Mouse (Mus musculus) forelimb bud, embryonic 11.5 days (tissue): ENCODE results near the gene Neurog3.
A peak's percentile ranks its signal among the peaks of the same experiment; 100 is the strongest.

ENCODE experiments used
- DNase-seq: peaks from one replicate; pipeline ENCODE4 v3.0.0-alpha.2; 2012; ENCODE audit warnings: low read depth, low spot score

Neurog3 gene

DNA sequence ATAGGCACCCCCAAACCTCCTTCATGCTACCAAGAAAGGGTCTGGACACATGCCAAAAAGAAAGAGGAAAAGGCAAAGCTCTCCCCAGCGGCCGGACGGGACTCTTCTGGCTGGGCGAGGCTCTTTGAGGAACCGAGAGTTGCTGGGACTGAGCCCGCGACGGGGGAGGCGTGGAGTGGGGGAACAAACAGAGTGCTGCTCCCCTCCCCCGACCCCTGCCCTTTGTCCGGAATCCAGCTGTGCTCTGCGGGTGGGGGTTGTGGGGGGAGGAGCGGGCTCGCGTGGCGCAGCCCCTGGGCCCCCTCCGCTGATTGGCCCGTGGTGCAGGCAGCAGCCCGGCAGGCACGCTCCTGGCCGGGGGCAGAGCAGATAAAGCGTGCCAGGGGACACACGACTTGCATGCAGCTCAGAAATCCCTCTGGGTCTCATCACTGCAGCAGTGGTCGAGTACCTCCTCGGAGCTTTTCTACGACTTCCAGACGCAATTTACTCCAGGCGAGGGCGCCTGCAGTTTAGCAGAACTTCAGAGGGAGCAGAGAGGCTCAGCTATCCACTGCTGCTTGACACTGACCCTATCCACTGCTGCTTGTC is at the start of gene Neurog3:
Gene Neurog3 (plus strand): TSS at position 400 of the 591 bp plus-strand sequence.
- no peak for DNase-seq

DNA sequence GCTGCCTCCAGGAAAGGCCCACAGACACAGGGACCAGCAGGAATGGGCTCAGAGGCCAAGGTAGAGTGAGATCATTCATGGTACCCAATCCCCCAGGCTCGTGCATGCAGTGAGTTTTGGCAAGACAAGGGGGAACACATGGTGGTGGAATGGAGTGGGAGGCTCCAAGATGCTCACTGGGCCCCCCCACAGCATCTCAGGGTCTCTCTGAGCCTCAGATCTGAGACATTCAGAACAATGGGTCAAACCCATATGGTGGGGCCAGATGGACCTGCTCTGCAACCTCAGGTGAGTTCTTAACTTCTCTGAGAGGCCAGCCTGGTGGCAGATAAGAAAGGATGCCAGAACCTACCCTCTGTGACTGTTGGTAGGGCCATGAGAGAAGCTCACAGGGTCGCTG is 46.8 kb upstream of the Neurog3 start:
- no peak for DNase-seq

DNA sequence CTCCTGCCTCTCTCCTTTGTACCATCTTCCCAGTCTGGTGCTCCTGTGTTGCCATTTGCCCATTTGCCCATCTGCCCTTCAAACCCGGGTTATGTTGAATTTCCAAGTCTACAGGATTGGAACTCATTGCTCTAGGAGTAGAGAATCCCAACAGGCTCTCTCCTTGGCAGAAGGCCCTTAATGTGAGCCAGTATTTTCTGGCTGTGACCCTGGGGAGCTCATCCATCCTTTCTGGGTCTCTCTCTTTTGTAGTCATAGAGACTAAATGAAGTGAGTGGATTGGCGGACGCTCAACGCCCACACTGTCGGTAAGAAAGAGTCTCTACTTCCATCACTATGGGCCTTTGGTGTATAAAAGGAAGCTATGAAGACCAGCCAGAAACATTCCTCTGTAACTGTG is 46.1 kb upstream of the Neurog3 start:
- DNase-seq: no peak

DNA sequence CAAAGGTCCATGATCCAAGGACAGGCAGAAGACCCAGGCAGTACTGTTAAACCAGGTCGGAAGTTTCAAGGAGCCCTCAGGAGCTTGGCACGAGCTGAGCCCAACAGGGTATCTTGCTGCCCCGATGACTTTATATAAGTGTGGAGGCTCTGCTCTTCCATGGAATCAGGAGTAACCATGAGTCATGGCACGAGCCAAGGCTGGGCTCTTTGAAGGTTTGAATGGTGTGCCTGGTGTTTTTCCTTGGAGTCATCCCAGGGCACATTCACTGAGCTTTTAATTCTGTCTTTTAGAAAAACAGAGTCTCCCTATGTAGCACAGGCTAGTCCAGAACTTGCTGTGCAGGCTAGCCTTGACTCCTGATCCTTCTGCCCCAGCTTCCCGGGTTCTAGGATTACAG is 44.5 kb upstream of the Neurog3 start:
- no peak for DNase-seq

DNA sequence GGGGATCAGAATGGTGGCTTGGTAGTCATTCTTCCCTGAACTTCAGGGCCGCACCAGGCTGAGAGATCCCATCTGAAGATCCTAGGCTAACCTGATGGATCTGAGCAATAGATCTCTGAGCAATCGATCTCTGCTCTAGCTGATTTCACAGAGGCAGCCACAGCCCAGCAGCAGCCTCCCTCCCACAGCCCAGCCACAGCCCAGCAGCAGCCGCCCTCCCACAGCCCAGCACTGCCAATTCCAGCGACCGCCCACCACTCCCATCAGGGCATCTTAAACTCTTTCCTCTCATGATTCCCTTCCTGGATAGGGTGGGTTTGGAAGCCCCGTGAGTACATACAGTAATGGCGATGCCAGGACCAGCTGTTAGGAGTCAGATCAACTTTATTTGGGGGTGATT is 43.8 kb upstream of the Neurog3 start:
- no peak for DNase-seq

GRCm38 (mm10) chr10:62089486-62089885 is 43.4 kb upstream of the Neurog3 start:
- no peak for DNase-seq

DNA sequence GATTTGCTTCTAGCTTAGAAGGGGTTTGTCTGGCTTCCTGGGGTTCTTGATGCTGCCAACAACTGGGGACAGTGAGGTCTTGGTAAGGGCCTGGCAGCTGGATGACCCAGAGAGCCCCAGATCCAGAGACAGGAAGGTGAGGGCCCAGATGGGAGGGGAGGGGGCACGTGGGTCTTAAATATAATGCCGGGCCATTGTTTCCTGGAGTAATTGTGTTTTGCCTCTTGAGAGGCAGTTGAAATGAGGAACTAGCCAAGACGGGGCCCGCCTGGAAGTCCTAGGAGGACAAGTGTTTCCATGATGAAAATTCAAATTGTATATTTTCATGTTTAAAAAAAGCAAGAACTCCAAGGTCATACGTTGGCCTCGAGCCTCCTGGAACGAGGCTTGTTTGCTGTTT is 39.0 kb upstream of the Neurog3 start:
- no peak for DNase-seq

DNA sequence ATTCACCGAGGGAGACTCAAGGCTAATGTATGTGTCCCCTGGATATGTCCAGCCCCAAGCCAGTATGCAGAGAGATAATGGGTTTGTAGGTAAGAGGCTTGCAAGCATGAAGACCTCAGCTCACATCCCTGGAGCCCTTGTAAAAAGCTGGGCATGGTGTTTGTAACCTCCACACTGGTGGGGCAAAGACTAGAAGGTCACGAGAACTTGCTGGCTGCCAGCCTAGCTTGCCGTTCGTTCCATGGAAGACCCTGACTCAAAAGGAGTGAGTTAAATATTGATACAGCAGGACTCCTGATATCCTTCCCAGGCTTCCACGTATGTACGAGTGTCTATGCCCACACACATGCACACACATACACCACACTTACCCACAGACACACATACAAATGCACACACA is 38.5 kb upstream of the Neurog3 start:
- no peak for DNase-seq

DNA sequence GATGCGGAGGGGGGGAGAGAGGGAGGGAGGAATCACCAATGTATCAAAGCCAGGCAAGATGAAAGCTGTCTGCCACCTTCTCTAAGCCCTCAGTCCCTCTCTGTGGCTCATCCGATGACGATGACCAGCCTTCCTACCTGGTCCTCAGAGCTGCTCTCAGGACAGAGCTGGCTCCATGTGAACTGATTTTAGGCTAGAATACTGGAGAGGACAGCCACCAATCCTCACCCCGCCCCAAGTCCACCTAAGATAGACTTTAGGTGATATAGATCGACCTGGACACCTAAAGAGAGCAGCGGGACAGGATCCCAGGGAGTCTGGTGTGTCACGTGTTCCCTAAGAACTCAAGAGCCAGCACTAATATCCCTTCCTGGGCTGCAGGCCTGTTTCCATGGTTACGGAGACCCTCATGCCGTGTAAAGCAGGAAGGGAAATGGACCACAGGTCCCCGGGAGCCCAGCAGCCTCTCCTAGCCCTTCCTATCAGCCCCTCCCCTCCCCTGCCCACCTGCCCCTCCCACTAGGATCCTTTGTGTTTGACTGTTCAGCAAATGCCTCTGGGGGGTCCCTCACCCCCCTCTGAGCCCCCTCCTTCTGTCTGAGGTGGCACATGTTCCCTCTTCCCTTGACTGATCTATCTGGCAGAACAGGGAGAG is 33.0 kb upstream of the Neurog3 start:
- peak; percentile 51 for DNase-seq

DNA sequence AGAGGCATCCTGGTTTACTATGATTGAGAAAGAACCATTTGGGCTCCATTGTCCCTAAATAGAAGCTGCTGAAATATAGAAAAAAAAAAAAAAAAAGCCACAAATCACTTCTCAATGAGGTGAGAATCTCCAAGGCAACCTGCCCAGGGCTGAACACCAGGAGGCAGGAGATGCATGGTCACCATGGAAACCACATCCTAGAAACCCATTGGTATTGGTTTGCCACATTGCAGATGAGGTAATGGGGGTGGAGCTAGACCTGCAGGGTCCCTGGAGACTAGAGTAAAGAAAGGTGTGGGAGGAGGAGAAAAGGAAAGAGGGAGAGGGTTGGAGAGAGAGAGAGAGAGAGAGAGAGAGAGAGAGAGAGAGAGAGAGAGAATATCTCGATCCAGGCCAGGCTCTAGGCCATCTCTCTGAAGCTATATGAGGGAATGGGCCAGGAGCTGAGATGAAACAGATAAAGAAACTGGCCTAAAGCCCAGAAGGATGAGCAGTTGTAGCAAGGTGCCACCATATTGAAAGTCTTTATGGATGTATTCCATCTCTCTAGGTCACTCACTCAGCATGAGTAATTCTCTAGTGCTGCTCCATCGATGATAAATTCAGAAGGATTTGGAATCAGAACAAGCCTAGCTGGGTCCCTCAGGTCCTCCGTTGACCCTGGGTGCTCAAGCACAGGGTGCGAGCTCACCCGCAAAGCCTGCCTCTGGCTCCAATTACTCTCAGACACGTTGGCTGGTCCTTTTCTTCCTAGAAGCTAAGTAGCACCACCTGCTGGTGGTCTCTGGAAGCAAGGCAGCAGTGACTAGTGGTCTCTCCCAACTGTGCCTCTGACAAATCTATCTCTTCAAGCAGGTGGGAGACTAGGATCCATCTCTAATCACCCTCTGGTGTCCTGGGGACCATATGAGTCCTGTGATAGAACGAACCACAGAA is 31.1 kb upstream of the Neurog3 start:
- DNase-seq: peak; percentile 81

DNA sequence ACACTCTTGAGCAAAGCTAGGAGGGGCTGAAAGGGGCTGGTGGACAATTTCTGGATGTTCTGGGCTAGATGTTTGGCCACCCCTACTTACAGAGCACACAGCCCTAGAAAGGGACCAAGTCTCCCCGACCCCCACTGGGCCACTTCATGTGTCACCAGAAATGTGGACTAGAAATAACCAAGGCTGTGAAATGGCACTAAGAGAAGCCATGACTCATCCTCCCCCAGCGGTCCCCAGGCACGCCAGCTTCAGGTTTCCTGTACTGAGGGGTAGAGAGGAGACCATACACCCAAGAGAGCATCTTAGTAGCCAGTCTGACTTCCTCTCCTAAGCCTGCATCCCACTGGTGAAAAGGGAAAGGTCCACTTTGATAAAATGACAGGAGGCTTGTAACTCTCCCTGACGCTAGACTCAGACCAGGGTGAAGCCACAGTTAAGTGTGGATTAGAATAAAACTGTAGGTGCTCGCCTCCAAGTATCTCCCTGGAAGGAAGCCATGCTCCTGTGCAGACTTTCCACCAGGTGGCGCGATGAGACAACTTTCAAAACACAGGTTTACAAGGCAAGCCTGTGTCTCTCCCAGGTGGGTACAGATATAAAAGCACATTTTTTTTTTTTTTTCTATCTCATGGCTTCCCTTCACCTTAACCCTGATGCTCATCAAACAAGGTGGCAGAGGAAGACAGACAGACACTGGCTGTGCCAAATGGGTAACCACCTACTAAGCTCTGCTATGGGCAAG is 27.9 kb upstream of the Neurog3 start:
- peak; percentile 64 for DNase-seq

- DNase-seq: no peak
These were observed 25.8 kb upstream of the Neurog3 start for GRCm38 (mm10) chr10:62107048-62107447.

DNA sequence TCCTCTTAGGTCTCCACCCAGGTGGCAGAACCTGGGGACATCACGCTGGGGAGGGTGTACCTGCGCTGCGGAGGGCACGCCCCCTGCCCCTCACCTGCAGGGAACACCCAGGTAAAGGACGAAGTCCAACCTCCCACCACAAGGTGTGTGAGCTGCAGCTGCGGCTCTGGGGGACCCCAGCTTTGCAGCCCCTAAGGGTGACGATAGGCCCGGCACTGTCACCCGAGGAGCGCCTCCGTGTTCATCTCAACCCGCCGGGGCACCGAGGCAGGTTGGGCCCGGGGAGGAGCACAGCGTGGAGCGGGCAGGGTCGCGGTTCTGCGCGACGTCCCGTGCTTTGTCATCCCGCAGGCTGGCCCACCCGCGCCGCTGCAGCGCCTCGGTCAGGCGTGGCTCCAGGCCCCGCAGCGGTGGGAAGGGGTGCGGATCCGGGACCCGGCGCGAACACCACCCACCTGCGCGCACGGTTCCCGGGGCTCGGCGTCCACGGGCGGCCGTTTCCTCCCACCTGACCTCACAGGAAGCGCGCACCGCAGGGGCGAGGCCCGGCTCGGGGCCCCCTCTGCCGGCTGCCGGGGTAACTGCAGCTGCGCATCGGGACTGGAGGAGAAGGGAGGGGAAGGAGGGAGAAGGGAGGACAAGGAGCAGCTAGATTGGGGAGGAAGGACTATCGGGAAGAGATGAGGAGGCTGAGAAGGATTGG is 22.2 kb upstream of the Neurog3 start:
- DNase-seq: peak; percentile 76

DNA sequence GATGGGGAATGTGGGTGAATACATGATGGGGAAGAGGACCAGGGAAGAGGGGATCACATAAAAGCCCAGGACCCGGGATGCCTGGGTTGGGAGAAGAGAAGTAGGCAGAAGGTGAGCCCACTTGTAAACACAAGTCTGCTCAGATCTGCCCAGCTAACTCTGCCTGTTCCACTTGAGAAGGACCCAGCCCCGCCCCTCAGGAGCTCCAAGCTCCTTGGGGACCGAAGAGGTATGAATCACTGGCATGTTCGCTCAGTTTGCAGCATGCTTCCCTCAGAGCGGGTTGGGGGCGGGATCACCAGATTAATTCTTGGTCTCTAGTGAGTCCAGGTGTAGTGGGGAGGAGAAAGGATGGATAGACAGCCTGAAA is 21.7 kb upstream of the Neurog3 start:
- DNase-seq: no peak

- no peak for DNase-seq
These were observed 18.8 kb upstream of the Neurog3 start for GRCm38 (mm10) chr10:62113865-62114647.

GRCm38 (mm10) chr10:62127137-62127536 is 5.8 kb upstream of the Neurog3 start:
- no peak for DNase-seq

DNA sequence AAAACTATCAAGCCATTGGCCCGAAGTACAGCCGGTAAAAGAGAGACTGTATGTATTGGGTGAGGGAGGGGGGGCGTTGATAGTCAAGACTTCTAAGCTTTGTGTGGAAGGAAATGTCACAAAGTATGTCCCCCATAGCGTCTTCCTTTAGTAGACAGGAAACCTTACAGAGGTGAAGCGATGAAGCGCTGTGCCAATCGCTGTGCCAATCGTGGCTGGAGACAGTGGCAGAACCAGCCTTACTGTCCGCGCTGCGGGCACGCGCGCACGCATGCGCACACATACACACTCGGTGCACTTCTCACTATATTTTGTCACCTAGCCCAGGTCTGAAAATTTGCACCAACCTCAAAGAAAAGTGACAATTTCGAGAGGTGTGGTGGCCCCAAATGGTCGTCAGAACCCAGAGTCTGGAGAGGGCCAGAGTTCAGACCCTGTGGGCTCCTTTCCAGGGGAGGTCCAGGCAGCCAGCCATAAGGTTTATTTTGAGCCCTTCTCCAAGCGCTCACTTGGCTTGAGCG is 5.1 kb upstream of the Neurog3 start:
- DNase-seq: no peak

GRCm38 (mm10) chr10:62128316-62128951 is 4.5 kb upstream of the Neurog3 start:
- no peak for DNase-seq

GRCm38 (mm10) chr10:62135696-62136470 is 3.0 kb downstream of the Neurog3 start:
- no peak for DNase-seq
